Mouse (Mus musculus) B cell, adult 2 months (primary cell): ENCODE measurements around the gene Sgca.

ENCODE experiments used
- DNase-seq, 2 experiments: peaks; one replicate each; pipeline ENCODE4 v3.0.0; 2022

Sgca gene

DNA sequence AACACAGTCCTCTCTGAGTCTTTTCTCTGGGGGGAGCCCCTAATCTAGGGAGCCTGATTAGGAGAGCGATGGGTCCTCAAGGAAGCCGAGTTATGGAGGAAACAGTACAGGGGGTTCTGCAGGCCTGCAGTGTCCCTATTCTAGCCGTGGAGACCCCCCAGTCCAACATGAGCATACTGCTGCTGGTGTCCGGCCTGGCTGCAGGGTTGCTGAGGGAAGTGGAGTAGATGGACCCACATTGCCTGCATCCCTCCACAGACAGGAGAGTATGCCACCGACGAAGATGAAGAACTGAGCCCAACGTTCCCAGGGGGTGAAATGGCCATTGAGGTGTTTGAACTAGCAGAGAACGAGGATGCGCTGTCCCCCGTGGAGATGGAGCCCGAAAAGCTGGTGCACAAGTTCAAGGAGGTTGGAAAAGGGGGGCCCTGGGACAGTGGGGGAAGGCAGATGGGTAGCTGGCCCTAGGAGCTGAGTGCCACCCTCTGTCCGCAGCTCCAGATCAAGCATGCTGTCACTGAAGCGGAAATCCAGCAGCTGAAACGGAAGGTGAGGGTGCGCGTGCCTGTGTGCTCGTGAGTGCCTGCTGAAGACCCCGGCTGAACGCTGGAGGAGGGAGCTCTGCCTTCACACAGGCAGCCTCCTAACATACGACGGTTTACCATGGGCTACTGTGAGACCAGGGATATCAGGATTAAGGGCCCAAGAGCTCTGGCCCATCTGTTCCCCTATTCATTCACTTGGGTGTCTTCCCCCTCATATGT lies 25.6 kb upstream of the Sgca start:
- no peak for DNase-seq

DNA sequence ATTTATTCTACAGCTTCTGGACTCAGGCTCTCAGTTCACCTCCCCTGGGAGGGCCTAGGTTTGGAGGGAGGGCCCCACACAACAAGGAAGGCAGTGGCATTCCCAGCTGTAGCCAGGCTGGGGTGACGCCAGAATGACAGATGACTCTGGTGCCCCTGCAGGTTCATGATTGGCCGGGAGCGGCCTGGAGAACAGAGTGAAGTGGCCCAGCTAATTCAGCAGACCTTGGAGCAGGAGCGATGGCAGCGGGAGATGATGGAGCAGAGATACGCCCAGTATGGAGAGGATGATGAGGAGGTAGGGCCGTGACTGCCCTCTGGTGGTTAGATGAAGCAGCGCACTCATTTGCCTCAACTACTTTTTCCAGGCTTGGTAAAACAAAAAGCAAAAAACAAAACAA lies 24.9 kb upstream of the Sgca start:
- DNase-seq = peak; percentile 69

DNA sequence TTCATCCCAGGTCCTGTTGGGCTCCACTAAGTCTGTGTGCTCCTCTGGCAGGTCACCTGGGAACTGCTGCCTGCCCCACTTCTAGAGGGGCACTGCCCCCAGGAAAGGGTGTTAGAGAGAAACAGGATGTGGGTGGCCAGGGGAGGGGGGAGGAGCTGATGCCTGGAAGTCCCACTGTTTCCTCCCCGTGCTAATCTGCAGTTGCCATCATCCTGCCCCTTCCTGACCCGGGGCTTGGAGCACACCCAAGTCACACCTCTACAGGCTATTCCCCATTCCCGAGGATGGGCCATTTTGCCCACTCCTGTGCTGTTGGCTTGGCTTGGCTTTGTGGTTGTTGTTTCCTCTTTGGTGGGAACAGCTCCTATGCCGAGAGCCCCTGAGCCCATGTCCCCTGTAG lies 24.4 kb upstream of the Sgca start:
- DNase-seq = peak in 1 of 2 experiments; percentile 40

DNA sequence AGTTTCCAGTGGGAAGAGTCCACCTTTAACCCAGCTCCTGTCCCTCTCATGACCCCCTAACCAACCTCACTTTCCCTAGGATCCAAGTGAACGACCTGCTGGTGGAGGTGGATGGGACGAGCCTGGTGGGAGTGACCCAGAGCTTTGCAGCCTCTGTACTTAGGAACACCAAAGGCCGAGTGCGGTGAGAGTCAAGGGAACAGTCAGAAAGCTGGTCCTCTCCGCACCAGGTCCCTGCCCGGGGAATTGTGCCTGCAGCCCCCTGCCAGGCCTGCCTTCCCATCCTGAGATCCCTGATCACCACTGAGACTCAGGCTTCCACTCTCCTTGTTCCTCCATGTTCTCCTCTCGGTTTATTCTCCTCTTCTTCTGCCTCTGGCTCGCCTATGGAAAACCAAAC lies 24.0 kb upstream of the Sgca start:
- no peak for DNase-seq

DNA sequence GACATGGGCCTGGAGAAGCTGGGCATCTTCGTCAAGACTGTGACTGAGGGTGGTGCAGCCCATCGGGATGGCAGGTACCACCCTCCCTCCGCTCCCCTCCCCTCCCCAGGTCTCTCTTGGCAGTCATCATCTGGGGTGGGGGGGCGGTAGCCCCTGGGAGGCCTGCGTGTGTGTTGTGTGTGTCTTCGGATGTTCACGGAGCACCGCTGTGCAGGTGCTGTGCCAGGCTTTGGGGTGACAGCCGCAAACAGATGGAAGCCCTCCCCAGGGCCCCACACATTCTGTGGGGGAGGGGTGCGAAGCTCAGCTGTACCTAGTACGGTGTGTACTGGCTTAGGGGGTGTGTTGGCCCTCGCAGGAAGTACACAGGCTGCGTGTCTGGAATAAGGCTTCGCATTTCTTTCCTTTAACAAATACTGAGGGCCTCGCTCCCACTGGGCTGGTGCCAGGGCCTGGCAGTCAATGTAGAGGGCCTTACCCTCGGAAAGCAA lies 22.0 kb upstream of the Sgca start:
- DNase-seq = no peak

DNA sequence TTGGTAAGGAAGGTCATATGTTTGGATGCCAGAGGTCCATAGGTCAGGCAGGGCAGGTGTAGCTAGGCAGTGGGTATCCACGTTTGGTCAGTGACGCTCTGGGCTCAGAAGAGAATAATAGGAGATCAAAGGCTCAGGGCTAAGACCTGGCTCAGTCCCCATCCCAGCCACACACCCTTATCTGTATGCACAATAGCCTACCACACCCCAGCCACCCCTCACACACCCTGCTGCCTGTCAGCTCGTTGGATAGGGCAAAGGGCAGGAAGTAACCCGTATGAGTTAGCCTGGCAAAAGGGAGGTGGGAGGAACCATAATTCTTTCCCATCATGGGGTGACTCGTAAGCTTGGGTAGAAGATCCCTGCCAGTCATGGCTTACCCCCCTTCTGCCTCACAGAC lies 21.5 kb upstream of the Sgca start:
- no peak for DNase-seq

DNA sequence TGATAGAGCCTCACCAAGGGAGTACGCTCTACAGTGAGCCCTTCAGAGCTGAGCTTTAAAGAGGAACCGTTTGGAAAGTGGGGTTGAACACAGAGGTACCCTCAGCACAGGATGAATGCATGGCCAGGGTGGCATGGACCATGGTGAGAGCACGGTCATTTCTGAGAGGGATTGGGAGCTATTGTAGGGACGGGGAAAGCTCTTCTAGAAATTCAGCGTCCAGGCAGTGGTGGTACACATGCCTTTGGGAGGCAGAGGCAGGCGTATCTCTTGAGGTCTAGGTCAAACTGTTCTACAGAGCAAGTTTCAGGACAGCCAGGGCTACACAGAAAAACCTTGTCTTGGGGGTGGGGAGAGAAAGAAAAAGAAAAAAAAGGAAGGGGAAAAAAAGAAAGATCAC lies 20.9 kb upstream of the Sgca start:
- DNase-seq = no peak

DNA sequence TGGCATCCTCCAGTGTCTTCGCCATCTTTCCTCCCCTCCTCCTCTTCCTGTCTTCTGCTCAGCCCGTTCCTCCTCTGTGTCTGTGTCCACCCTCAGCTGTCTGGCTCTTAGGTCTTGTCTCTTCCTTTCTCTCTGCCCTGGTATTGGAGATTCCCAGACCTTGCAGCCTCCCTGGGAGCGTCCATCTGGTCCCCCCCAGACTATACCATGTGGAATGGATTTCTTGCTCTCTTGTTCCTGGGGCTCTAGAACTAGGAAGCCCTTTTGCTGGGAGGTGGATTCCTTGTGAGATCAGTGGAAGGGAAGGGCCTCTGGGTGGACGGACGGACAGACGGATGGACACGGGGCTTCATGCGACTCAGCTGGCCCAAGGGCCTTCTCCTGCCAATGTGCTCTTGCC lies 20.0 kb upstream of the Sgca start:
- no peak for DNase-seq

DNA sequence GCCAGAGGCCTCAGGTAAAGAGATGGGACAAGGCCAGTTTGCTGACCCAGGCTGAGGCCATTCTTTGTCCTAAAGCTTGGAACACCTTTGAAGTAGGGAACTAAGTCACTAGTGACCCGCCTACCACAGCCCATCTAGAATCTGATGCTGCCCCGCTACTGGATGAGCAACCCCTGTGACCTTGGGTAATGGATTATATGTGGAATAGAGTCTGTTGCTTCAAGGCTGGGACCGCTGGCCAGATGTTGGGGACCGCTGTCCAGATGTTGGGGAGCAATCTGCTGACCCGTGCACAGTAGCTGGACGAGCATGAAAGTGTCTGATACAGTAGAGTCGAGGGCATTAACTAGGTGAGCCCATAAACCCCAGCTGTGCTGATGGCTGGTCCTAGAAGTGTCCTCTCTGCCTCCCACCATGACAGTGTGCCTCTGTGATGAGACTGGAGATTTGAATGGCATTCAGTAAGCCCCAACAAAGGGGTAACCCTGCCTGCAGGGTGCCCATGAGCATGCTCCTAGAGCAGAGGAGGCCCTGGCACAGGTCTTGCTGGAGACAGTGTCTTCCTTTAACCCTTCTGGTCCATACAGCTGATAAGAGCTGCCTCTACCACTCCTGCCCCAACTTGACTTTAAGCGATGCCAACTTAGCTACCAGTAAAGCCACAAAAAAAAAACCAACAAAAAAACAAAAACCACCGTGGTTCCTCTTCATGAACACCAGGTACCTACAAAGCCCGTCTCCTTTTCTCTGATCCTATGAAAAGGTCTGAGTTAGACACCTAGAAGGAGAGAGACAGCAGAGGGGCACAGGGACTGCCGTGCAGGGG lies 19.0 kb upstream of the Sgca start:
- no peak for DNase-seq

DNA sequence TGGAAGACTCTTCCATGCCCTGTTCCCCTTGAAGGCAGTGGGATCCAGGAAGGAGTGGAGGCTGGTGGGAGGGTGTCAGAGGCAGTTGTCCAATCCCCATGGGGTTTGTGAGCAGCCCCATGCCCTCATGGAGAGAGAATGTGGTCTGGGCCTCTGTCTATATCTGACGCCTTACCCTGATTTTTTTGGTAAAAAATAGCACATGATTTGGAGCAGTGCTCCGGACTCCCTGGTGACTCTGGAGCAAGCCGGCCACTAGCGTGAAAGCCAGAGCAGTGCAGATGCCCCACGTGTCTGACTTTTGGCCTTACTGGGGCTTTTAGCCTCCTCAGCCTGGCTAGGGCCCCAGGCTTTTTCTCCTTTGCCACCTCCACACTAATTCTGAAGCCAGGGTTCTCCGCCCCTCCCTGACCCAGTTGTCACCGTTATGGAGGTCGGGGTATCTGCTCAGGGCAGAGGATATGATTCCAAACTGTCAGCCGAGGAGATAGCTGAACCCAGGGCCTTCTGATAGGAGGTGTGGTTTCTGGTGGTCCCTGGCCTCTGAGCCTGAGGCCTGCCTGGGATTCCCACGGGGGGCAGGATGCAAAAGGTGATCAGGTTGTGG lies 18.2 kb upstream of the Sgca start:
- DNase-seq = no peak

DNA sequence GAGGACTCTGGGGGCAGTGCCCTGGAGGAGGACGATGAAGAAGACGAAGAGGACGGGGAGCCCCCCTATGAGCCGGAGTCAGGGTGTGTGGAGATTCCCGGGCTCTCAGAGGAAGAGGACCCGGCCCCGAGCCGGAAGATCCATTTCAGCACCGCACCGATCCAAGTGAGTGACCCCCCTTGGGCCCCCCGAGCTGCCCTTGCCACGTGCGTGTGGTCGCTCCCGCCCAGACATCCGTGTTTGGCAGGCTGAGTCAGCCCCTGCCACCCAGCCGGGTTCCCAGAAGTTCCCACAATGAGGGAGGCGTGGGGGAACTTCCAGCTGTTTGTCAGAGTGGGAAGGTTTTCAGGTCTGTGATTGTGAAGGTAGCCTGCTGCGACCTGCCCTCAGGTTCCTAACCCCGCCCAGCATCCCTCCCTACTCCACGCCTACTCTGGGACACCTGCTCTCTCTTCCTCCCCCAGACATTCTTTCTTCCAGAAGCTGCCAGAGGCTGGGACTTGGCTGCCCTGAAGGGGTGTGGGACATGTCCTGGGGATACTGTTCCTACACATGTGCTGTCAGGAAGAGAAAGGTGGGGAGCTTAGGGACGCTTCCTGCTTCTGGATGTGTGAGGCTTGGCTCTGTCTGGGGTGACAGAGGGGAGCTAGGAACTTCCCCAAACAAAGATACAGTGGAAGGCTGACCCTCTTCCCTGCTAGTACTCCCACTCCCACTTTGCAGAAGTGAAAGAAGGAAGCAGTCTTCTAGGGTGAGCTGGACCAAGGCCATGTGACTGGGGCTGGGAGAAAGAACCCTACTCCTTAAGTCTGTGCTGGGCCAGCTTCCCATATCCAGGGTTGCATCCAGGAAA lies 16.9 kb upstream of the Sgca start:
- DNase-seq = peak; percentile 36 to 42

DNA sequence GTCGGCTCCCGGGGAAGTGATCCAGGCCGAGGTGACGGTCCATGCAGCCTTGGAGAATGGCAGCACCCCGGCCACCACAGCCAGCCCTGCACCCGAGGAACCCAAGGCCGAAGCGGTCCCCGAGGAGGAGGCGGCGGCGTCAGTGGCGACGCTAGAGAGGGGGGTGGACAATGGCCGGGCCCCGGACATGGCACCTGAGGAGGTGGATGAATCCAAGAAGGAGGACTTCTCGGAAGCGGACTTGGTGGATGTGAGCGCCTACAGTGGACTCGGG lies 16.3 kb upstream of the Sgca start:
- DNase-seq = no peak

DNA sequence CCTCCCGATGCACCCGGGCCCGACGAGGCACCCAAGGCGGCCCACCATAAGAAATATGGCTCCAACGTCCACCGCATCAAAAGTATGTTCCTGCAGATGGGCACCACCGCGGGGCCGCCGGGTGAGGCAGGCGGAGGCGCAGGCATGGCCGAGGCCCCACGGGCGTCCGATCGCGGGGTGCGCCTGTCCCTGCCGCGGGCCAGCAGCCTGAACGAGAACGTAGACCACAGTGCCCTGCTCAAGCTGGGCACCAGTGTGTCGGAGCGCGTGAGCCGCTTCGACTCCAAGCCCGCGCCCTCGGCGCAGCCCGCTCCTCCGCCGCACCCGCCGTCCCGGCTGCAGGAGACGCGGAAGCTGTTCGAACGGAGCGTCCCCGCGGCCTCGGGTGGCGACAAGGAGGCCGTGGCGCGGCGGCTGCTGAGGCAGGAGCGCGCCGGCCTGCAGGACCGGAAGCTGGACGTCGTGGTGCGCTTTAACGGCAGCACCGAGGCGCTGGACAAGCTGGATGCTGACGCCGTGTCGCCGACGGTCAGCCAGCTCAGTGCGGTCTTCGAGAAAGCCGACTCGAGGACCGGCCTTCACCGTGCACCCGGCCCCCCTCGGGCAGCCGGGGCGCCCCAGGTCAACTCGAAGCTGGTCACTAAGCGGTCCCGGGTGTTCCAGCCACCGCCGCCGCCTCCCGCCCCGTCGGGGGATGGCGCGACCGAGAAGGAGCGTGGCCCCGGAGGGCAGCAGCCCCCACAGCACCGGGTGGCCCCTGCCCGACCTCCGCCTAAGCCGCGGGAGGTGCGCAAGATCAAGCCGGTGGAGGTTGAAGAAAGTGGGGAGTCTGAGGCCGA lies 15.7 kb upstream of the Sgca start:
- DNase-seq = peak; percentile 49 to 62

DNA sequence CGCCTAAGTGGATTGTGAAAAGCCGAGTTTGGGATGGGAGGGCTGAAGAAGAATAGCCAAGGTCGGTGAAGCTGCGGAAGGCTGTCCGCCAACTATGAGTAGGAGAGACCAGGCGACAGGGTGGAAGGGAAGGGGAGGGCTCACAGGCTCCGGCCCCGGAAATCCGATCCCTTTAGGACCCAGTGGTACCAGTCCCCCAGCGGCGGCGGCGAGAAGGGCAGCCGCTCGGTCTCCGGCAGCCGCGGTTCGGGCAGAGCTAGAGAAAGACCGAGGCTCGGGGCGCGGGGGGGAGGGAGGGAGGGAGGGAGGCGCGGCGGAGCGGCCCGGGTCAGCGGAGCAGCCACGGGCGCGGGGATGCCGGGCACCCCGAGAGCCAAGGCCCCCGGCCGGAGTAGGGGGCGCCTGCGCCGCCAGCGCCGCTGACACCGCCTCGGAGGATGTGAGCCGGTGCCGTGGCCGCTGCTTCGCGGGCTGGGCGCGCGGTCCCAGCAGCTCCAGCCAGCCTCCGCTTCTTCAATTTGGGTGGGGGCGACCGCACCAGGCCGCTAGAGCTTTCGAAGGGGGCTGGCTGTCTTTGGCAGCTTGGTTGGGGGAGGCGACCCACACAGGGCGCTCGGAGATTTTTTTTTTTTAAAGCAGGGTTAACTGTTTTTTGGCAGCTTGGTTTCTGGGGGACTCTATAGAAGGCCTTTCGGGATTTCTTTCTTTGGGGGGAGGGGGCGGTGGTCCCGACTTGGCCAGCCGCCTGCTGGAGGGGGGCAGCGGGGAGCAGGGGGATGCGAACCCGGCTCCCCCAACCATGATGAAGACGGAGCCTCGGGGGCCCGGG lies 14.8 kb upstream of the Sgca start, which contains the start of gene Ppp1r9b:
Gene Ppp1r9b (plus strand): TSS at position 287 of the 829 bp plus-strand sequence.
- DNase-seq = peak; percentile 93

DNA sequence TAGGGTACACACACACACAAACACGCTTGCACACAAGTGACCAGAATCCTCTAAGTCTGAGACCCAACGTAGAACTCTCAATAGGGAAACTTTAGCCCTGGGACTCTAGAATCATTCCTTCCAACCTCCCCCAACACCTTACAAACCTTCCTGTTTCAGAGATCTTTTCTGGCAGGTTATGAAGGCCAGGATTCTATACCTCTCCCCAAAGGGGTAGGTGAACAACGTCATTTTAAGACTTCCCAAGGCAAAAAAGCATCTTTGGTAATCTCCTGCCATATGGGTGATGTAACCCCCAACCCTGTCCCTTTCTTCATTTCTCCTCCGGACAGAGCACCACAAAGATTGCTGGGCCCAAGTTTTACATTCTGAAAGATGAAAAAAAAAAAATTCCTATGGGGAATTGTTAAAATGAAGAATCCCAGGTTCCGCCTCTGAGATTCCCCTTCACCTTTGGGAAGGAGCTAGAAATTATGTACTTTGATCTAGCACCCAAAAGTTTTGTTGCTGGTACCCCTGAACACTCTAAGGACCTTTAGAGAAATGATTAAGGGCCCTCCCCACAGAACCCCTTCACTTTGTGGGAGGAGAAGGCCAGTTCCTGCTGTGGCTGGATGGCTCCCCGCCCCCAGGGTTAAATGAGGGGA lies 14.1 kb upstream of the Sgca start:
- no peak for DNase-seq

DNA sequence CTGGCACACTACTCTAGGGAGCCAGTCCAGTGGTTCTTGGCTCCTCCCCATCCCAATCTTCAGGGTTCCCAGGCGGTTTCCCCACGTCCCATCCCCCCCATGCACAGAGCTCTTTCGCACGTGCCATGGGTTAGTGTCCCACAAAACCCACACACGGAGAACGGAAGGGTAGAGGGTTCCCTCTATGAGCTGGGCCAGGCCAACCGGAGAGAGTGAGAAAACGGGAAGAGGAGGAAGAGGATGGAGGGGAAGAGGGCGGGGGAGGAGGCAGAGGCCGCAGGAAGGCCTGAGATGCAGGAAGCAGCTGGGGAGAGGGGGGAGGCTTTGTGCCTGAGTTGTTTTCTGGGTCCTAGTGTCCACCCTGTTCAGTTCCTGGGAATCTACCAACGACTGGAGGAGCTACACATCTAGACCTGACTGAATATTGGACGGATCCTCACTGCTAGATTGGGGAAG lies 13.5 kb upstream of the Sgca start:
- peak; percentile 67 for DNase-seq

DNA sequence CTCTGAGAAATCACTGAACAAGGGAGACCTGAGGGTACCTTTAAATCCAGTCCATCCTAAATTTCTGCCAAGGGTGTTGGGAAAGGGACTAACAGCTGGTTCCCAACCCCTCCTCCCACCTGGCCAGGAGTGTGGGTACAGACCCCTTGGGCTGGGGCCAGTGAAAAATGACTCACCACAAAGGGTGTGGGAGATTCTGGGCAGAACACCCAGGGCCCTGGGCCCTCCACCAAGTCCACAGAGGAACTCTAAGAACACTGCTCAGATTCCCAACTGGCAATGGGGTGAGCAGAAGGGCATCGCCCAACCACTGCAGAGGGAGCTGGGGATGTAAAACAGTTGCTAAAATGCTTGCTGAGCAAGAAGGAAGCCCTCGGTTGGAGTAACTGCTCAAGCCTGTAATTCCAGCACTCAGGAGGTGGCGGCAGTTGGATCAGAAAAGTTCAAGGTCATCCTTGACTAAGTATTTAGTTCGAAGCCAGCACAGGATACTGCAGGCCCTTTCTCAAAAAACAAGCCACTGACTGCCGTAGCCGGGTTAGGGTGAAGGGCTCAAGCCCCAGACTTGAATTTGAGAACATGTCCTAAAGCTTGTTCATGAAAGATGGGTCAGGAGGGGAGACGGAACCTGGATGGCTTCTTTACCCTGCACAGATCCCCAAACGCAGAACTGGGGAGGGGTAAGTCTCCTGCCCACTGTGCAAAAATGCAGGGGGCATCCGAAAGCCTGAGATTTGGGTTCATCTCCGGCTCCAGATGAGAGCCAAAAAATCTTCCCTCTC lies 12.8 kb upstream of the Sgca start:
- DNase-seq = no peak

DNA sequence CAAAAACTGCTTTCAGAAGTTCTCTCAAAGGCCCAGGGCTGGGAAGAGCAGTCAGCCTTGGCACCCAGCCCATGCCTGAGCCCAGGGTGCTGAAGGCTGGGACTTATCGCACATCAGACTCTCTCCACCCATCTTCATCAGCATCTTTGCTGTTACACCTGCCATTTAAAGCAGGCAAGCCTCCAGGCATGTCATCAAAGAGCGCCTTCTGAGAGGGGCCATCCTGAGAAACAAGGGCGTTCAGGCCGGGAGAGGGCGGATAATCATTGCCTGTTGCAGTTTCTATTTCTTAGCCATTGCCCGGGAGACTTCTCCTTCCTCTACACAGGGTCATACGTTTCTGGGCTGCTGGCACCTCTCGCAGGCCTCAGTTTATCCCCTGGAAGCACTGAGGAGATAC lies 11.7 kb upstream of the Sgca start:
- no peak for DNase-seq

DNA sequence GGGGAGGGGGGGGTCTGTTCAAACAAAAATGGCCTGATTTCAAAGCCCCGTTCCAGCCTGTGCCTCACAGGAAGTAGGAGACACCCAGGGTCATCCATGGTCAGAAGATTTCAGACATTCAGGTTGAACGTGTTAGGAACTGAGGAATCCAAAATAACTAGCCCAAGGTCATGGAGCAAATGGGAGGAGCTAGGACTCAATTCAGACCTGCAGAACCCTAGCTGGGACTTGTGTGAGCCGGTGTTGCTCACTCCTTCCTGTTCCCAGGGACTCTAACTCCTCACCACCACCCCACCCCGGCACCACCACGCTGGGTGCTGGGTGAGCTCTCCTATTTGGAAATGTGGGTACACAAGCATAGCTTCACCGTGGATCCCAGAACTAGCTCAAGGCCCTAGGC lies 11.2 kb upstream of the Sgca start:
- no peak for DNase-seq

DNA sequence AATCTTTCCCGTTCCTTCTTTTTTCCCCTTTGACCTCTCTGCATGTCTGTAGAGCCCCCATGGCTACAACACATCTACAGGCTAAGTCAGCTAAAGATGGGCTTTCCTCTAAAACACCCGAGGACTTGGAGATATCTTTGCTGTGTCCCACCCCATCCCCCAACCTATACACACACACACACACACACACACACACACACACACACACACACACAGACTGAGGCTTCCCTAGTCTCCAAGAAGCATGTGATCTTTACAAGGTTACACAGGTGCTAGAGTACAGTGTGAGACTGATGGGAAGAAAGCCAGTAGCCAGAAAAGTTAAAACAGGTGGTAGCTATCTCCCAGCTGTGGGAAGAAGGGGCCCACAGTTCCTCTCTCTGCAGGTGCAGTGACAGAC lies 10.3 kb upstream of the Sgca start:
- DNase-seq = no peak
